Mouse (Mus musculus): ENCODE results near the gene Atrnl1.

DNA sequence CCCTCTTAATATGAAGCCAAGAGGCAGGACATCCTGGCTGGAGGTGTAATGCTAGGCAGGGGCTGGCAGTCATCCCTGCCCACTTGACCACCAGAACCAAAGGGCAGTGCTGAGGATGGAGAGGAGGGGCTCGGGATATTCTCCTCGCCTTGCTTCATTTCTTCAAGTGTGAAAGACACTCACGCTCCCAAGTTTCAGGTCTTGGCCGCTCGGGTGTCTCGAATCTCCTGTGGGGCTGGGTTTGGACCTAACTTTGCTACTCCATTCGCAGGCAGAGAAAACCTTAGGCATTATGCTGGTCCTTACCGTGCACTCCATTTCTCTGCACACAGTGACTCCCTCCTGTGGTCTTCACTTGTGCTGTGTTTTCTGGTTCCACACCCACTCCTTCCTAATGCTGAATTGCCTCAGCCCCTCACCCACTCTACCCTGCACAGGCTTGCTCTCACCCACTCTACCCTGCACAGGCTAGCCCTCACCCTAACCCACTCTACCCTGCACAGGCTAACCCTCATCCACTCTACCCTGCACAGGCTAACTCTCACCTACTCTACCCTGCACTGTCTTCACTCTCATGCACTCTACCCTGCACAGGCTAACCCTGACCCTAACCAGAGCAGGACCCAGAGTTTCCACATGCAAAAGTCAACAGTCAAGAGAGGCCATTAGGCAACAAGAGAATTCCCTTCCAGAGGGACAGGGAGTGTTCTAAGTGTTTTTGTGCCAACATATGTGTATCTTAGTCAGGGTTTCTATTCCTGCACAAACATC, 410.9 kb downstream of the Atrnl1 start:
- TF ChIP-seq CTCF (IDR thresholded peaks at IDR 0.05) (no peak), EP300 (IDR thresholded peaks at IDR 0.05) (no peak)
